Mouse (Mus musculus): ENCODE results near the gene Slc46a2. TPM values are rescaled to one million over a fixed set of nuclear protein-coding genes. Genes with fewer than 3 reads are reported as not detected.
A peak's percentile ranks its signal among the peaks of the same experiment; 100 is the strongest.

Gene Slc46a2
- 0.05 TPM in 1 of 2 replicates, not detected in the other for total RNA-seq (2012; rRNA removed)

DNA sequence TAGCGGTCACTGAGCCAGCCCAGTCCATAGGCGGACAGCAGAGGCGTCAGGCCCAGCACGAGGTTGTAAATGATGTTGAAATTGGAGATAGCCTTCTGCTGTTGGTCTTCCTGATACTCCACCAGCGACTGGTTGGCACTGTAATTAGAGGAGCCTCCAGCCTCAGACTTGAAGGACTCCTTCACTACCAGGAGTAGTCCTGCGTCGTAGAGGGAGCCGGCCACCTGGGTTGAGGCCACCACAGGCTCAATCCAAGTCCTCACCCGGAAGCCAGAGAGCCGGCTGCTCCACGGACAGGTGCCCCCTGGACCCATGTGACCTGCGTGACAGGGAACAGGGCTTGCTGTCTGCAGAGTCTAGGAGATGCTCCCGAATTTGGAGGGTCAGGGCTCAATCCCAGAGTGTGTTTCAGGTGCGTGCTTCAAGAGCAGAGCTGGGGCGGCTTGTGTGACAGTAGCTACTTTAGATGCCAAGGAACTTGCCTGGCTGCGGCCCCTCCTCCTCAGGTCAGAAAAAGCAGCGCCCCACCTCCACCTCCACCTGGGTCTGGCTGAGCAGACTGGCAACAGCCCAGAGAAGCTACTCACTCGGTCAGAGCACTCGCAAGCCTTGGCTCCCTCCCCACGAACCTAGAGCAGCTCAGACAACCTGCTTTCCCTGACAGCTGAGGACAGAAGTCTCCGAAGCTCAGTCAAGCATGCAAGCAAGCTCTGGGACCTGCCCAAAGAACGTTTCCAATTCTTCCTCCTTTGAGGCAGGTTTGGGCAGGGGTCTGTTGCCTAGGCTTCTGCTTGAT lies at the start of gene Slc46a2:
Gene Slc46a2, minus strand, starts transcription at position 449 of the 796 bp plus-strand sequence.
- no peaks in the 10 kb centered on the region for H3K9me3 ChIP-seq (ENCODE audit: control insufficient read depth, insufficient read depth, low read depth, low read length)
- in situ Hi-C loops (cut with MboI; ENCODE audit: low sequenced_read_pairs in 2 of 2, unreplicated experiment in 2 of 2), result no loop called here
- peaks cover 0 to 7% of the 10 kb centered on the region in 2 experiments; a peak in 2 of 4 replicates for H3K4me1 ChIP-seq (ENCODE audit: control insufficient read depth in 2 of 2, insufficient read depth in 2 of 2, low read length in 2 of 2, poor library complexity in 1 of 2)
- DNase-seq (ENCODE audit: low read depth, low spot score), result no peak
- H3K4me3 ChIP-seq (ENCODE audit: insufficient read depth in 1 of 2, low read depth in 1 of 2, low read length in 2 of 2, poor library complexity in 1 of 2, severe bottlenecking in 1 of 2), result peak within 1 kb of the TSS; percentile 38 to 49; a peak in 3 of 4 replicates
- H3K27ac ChIP-seq (ENCODE audit: insufficient read depth, low read depth, low read length, poor library complexity, severe bottlenecking), result no peak within 1 kb of the TSS
- H3K9ac ChIP-seq (ENCODE audit: insufficient read depth, low read depth, low read length, poor library complexity, severe bottlenecking), result 0 out of 2 replicates have a peak within 1 kb of the TSS, but pooled peaks have one; percentile 4
- no peaks in the 10 kb centered on the region for H3K36me3 ChIP-seq (ENCODE audit: control insufficient read depth, insufficient read depth, low read length, poor library complexity, severe bottlenecking)
- no peak for TF ChIP-seq ZNF384 (IDR thresholded peaks at IDR 0.05; ENCODE audit: low read depth, low read length)
- TF ChIP-seq HCFC1 (IDR thresholded peaks at IDR 0.05; ENCODE audit: borderline replicate concordance, insufficient read depth, low read length), result no peak
- TF ChIP-seq MAFK (IDR thresholded peaks at IDR 0.05; ENCODE audit: insufficient read depth, low read depth, low read length), result no peak
- no peak for TF ChIP-seq CHD2 (IDR thresholded peaks at IDR 0.05; ENCODE audit: low read depth, low read length)
- TF ChIP-seq ZC3H11A (IDR thresholded peaks at IDR 0.05; ENCODE audit: borderline replicate concordance, low read depth, low read length), result no peak

DNA sequence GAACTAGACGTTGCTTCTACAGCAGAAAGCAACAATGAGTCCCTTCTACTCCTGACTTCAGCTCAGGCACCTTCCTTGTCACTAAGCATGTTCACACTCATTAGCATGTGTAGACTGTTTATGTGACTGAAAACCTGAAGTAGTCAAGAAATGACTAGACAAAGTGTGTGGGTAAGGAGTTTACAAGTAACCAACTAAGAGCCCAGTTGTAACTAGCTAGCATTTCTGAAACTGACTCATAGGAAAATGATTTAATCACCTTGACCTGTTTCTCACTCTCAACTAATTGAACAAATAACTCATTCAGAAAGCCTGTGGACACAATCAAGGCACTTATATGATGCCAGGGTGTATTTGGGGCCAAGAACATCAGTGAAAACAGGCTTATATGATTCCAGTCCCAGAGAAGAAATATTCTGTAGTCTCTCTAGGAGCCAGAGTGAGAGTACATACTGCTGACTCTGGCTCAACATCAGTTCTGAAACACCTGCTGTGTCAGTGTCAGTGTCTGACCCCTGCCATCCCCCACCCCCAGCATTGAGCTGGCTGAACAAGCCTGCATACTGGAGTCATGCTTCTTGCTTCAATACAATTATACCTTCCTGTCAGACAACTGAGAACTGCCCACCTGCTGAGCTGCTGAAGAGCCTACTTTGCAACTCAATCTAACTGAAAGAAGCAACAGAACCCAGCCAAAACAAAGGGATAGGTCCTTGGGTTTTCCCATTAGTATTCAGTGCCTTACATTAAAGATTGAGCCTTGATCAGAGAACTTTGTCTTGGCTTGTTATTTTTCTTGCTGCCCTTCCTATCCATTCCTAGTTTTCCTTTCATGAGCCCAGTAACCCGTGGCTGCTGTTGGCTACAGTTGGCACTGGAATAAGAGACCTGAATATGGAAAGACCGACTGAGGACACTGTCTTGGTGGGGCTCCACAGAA lies 48.8 kb upstream of the Slc46a2 start, which contains the start of gene Mup6:
Gene Mup6, plus strand, starts transcription at position 890 of the 940 bp plus-strand sequence.
- Histone ChIP-seq H3K27ac (ENCODE audit: insufficient read depth, low read depth, low read length, poor library complexity, severe bottlenecking) (peak within 1 kb of the TSS; percentile 95), H3K36me3 (ENCODE audit: control insufficient read depth, insufficient read depth, low read length, poor library complexity, severe bottlenecking) (no peaks in the 10 kb centered on the region), H3K4me1 (ENCODE audit: control insufficient read depth in 2 of 2, insufficient read depth in 2 of 2, low read length in 2 of 2, poor library complexity in 1 of 2) (peaks cover 4 to 16% of the 10 kb centered on the region in 2 experiments; a peak in 3 of 4 replicates), H3K9ac (ENCODE audit: insufficient read depth, low read depth, low read length, poor library complexity, severe bottlenecking) (peak within 1 kb of the TSS; percentile 51; the same call in 1 of the 2 replicates), H3K4me3 (ENCODE audit: insufficient read depth in 1 of 2, low read depth in 1 of 2, low read length in 2 of 2, poor library complexity in 1 of 2, severe bottlenecking in 1 of 2) (0 out of 4 replicates have a peak within 1 kb of the TSS, but pooled peaks of 1 of the 2 experiments have one; percentile 34), H3K9me3 (ENCODE audit: control insufficient read depth, insufficient read depth, low read depth, low read length) (no peaks in the 10 kb centered on the region)
- in situ Hi-C loops (cut with MboI; ENCODE audit: low sequenced_read_pairs in 2 of 2, unreplicated experiment in 2 of 2), result no loop called here
- TF ChIP-seq MAFK (IDR thresholded peaks at IDR 0.05; ENCODE audit: insufficient read depth, low read depth, low read length), result no peak; the same call in 1 of the 2 replicates
- TF ChIP-seq HCFC1 (IDR thresholded peaks at IDR 0.05; ENCODE audit: borderline replicate concordance, insufficient read depth, low read length), result no peak
- 0 out of 2 replicates have a peak, but pooled peaks have one; percentile 9 for TF ChIP-seq ZC3H11A (IDR thresholded peaks at IDR 0.05; ENCODE audit: borderline replicate concordance, low read depth, low read length)
- TF ChIP-seq ZNF384 (IDR thresholded peaks at IDR 0.05; ENCODE audit: low read depth, low read length), result no peak
- DNase-seq (ENCODE audit: low read depth, low spot score), result peak; percentile 44

DNA sequence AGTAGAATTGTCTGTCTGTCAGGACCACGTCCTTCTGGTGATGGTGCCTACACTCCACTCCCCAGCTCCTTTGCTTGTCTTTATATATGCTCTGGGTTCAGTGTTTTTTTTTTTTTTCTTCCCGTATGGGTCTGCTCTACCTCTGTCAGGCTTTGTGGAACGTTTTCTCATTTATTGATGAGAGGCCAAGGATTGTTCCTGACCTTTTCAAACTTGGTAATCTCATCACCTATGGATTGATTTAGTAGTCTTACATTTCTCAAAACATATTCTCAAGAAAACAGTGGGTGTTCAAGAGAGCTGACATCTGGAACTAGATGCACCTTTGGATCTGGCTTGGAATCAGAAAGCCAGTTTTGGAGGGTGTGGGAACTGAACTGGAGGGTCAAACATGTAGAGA lies 45.8 kb upstream of the Slc46a2 start, which contains the start of gene Mup4:
Gene Mup4, minus strand, starts transcription at position 101 of the 400 bp plus-strand sequence.
- peaks cover 4 to 16% of the 10 kb centered on the region in 2 experiments; a peak in 3 of 4 replicates for H3K4me1 ChIP-seq (ENCODE audit: control insufficient read depth in 2 of 2, insufficient read depth in 2 of 2, low read length in 2 of 2, poor library complexity in 1 of 2)
- DNase-seq (ENCODE audit: low read depth, low spot score), result no peak
- TF ChIP-seq MAFK (IDR thresholded peaks at IDR 0.05; ENCODE audit: insufficient read depth, low read depth, low read length) (no peak), CHD2 (IDR thresholded peaks at IDR 0.05; ENCODE audit: low read depth, low read length) (no peak), HCFC1 (IDR thresholded peaks at IDR 0.05; ENCODE audit: borderline replicate concordance, insufficient read depth, low read length) (no peak), ZC3H11A (IDR thresholded peaks at IDR 0.05; ENCODE audit: borderline replicate concordance, low read depth, low read length) (no peak), ZNF384 (IDR thresholded peaks at IDR 0.05; ENCODE audit: low read depth, low read length) (no peak)
- no peak within 1 kb of the TSS for H3K9ac ChIP-seq (ENCODE audit: insufficient read depth, low read depth, low read length, poor library complexity, severe bottlenecking)
- H3K9me3 ChIP-seq (ENCODE audit: control insufficient read depth, insufficient read depth, low read depth, low read length), result no peaks in the 10 kb centered on the region
- no peaks in the 10 kb centered on the region for H3K36me3 ChIP-seq (ENCODE audit: control insufficient read depth, insufficient read depth, low read length, poor library complexity, severe bottlenecking)
- no peak within 1 kb of the TSS for H3K27ac ChIP-seq (ENCODE audit: insufficient read depth, low read depth, low read length, poor library complexity, severe bottlenecking)
- no peak within 1 kb of the TSS for H3K4me3 ChIP-seq (ENCODE audit: insufficient read depth in 1 of 2, low read depth in 1 of 2, low read length in 2 of 2, poor library complexity in 1 of 2, severe bottlenecking in 1 of 2)
- in situ Hi-C loops (cut with MboI; ENCODE audit: low sequenced_read_pairs in 2 of 2, unreplicated experiment in 2 of 2), result no loop called here

DNA sequence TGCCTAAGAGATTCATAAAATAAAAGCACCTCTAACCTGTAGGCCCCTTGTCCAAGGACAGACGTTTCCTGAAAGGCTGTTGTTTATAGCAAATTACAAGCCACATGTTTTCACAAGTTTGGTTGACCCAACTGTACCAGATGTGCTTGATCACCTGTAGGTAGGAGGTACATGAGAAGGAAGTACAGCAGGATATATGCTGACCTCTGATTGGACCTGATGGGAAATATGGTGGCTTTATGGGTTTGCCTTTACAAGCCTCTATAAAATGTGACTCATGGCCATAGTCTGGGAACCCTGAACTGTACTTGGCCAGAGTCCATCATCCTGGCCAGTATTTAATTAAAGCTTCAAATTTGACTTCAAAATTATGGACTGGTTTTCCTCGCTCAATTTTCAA lies 22.7 kb upstream of the Slc46a2 start:
- no peak overlapping the region for H3K4me3 ChIP-seq (ENCODE audit: insufficient read depth in 1 of 2, low read depth in 1 of 2, low read length in 2 of 2, poor library complexity in 1 of 2, severe bottlenecking in 1 of 2)
- DNase-seq (ENCODE audit: low read depth, low spot score), result no peak
- H3K36me3 ChIP-seq (ENCODE audit: control insufficient read depth, insufficient read depth, low read length, poor library complexity, severe bottlenecking), result no peaks in the 10 kb centered on the region
- H3K9ac ChIP-seq (ENCODE audit: insufficient read depth, low read depth, low read length, poor library complexity, severe bottlenecking), result no peak overlapping the region
- in situ Hi-C loops (cut with MboI; ENCODE audit: low sequenced_read_pairs in 2 of 2, unreplicated experiment in 2 of 2), result loop anchor here in 1 of 2 experiments (10.0 kb wide), 1 partner anchor 67 kb away; no protein-coding TSS in a partner anchor
- H3K9me3 ChIP-seq (ENCODE audit: control insufficient read depth, insufficient read depth, low read depth, low read length), result no peaks in the 10 kb centered on the region
- H3K27ac ChIP-seq (ENCODE audit: insufficient read depth, low read depth, low read length, poor library complexity, severe bottlenecking), result no peak overlapping the region
- H3K4me1 ChIP-seq (ENCODE audit: control insufficient read depth in 2 of 2, insufficient read depth in 2 of 2, low read length in 2 of 2, poor library complexity in 1 of 2), result peaks cover 0 to 4% of the 10 kb centered on the region in 2 experiments; a peak in 1 of 4 replicates
- TF ChIP-seq CHD2 (IDR thresholded peaks at IDR 0.05; ENCODE audit: low read depth, low read length) (no peak), MAFK (IDR thresholded peaks at IDR 0.05; ENCODE audit: insufficient read depth, low read depth, low read length) (no peak), ZC3H11A (IDR thresholded peaks at IDR 0.05; ENCODE audit: borderline replicate concordance, low read depth, low read length) (no peak), ZNF384 (IDR thresholded peaks at IDR 0.05; ENCODE audit: low read depth, low read length) (no peak), HCFC1 (IDR thresholded peaks at IDR 0.05; ENCODE audit: borderline replicate concordance, insufficient read depth, low read length) (no peak)
